Mouse (Mus musculus) myocyte (in vitro differentiated cells): ENCODE measurements around the gene Khk. TPM values are rescaled to one million over a fixed set of nuclear protein-coding genes. Genes with fewer than 3 reads are reported as not detected.

Experiments used
- H3K27me3 ChIP-seq: one replicate; pipeline ENCODE4 v1.6.1; 2011; ENCODE audit not compliant: control insufficient read depth, insufficient read depth, insufficient read length
- H3K36me3 ChIP-seq: one replicate; pipeline ENCODE4 v1.6.1; 2011; ENCODE audit not compliant: control insufficient read depth, insufficient read depth
- H3K4me2 ChIP-seq: one replicate; pipeline ENCODE4 v1.6.1; 2011; ENCODE audit warnings: low read depth, control low read depth
- H3K4me3 ChIP-seq: one replicate; pipeline ENCODE4 v1.5.1; 2011; ENCODE audit warnings: mild to moderate bottlenecking, control low read depth, moderate library complexity
- H3K79me2 ChIP-seq: one replicate; pipeline ENCODE4 v1.6.1; 2011; ENCODE audit not compliant: control insufficient read depth, insufficient read depth
- H3ac ChIP-seq: one replicate; pipeline ENCODE4 v1.6.1; 2011; ENCODE audit not compliant: control insufficient read depth, insufficient read length
- CEBPB ChIP-seq: IDR thresholded peaks from 2 replicates; pipeline ENCODE4 v1.6.1; 2011; ENCODE audit warnings: mild to moderate bottlenecking, moderate library complexity; ENCODE audit not compliant: poor library complexity, insufficient read depth, severe bottlenecking
- E2F4 ChIP-seq: IDR thresholded peaks from one replicate; pipeline ENCODE4 v1.6.1; 2011; ENCODE audit warnings: mild to moderate bottlenecking, control low read depth, moderate library complexity; ENCODE audit not compliant: insufficient read depth
- MAX ChIP-seq: IDR thresholded peaks from one replicate; pipeline ENCODE4 v1.6.1; 2011; ENCODE audit warnings: low read depth, mild to moderate bottlenecking, control low read depth
- MYOD1 ChIP-seq, 3 experiments: IDR thresholded peaks; one replicate each; pipeline ENCODE4 v1.6.1; 2011; ENCODE audit warnings: control low read depth in 2 of 3, low read depth in 2 of 3, mild to moderate bottlenecking in 2 of 3, moderate library complexity in 1 of 3; ENCODE audit not compliant: insufficient read length in 2 of 3, control insufficient read depth in 1 of 3
- MYOG ChIP-seq, 3 experiments: IDR thresholded peaks; one replicate each; pipeline ENCODE4 v1.6.1; 2011; ENCODE audit warnings: control low read depth in 2 of 3, low read depth in 2 of 3, mild to moderate bottlenecking in 2 of 3; ENCODE audit not compliant: insufficient read length in 2 of 3, control insufficient read depth in 1 of 3, insufficient read depth in 1 of 3
- POLR2A ChIP-seq: IDR thresholded peaks from one replicate; pipeline ENCODE4 v1.6.1; 2011; ENCODE audit warnings: low read depth, mild to moderate bottlenecking, control low read depth, moderate library complexity; ENCODE audit not compliant: insufficient read length
- POLR2AphosphoS2 ChIP-seq: IDR thresholded peaks from one replicate; pipeline ENCODE4 v1.6.1; 2011; ENCODE audit warnings: low read depth, control low read depth; ENCODE audit not compliant: insufficient read length
- REST ChIP-seq: IDR thresholded peaks from one replicate; pipeline ENCODE4 v1.6.1; 2011; ENCODE audit warnings: mild to moderate bottlenecking, control low read depth, moderate library complexity; ENCODE audit not compliant: insufficient read depth, insufficient read length
- SRF ChIP-seq: IDR thresholded peaks from one replicate; pipeline ENCODE4 v1.6.1; 2011; ENCODE audit warnings: low read depth; ENCODE audit not compliant: control insufficient read depth, insufficient read length
- TCF12 ChIP-seq: IDR thresholded peaks from one replicate; pipeline ENCODE4 v1.6.1; 2011; ENCODE audit warnings: mild to moderate bottlenecking, control low read depth; ENCODE audit not compliant: poor library complexity, insufficient read depth, severe bottlenecking
- TCF3 ChIP-seq: IDR thresholded peaks from one replicate; pipeline ENCODE4 v1.6.1; 2011; ENCODE audit warnings: low read depth, control low read depth; ENCODE audit not compliant: insufficient read length
- USF1 ChIP-seq: IDR thresholded peaks from one replicate; pipeline ENCODE4 v1.6.1; 2011; ENCODE audit warnings: low read depth, mild to moderate bottlenecking, control low read depth, moderate library complexity
- polyA plus RNA-seq: library from polyadenylated mRNA; unstranded; fragments of >200 nt; fragmentation: generic; extraction: Trizol; gene quantifications from one replicate; pipeline ENCODE4 v1.2.1, GENCODE M21; 2012; ENCODE audit warnings: missing spikeins

Gene Khk
- polyA plus RNA-seq, 1 experiment: 16.6 TPM

DNA sequence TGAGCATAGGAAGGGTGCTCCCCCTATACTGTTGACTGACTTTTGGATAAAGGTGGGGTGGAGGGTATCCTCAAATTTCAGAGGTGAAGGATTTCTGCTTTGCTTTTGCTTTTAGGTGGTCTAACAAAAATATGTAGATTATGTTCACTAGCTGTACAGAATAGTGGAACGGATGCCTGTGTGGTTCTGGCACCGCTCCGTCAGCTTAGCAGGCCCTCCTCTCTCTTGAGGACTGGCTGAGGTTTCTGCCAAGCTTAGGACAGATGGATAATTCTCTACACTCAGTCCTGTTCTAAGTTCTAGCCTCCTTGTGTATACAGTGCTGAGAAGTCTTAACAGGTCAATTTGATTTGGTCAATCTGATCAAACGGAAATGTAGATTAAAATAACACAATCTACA, 29.2 kb downstream of the Khk start:
- TF ChIP-seq POLR2AphosphoS2: peak; percentile 80
- TF ChIP-seq REST: no peak
- H3K27me3 ChIP-seq: no peaks in the 10 kb centered on the region
- peak overlapping the region; percentile 41 for H3ac ChIP-seq
- H3K4me2 ChIP-seq: peak overlapping the region; percentile 79
- H3K36me3 ChIP-seq: peaks cover 19% of the 10 kb centered on the region
- H3K79me2 ChIP-seq: peaks cover 20% of the 10 kb centered on the region
- peak overlapping the region; percentile 39 for H3K4me3 ChIP-seq

DNA sequence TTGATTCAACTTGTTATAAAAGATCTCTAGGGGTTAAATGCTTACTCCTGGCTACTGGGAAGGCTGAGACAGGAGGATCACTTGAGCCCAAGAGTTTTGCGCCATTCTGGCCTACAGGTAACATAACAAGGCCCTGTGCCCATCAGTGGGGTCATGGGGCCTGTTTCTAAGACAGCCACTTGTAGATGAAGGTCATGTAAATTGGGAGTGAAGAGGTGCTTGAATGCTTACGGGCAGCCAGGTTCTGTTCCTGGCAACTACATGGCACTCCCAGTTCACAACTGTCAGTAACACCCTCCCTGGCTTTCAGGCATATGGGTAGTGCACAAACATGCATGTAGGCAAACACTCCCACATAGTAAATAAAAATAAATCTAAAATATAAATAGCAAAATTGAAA, 29.7 kb downstream of the Khk start:
- Histone ChIP-seq H3K4me2 (peak overlapping the region; percentile 79), H3K27me3 (no peaks in the 10 kb centered on the region), H3ac (no peak overlapping the region), H3K79me2 (peaks cover 20% of the 10 kb centered on the region), H3K36me3 (peaks cover 23% of the 10 kb centered on the region), H3K4me3 (peak overlapping the region; percentile 39)
- TF ChIP-seq POLR2AphosphoS2 (peak; percentile 75), MYOD1 (IDR thresholded peaks at IDR 0.05; ENCODE audit: control insufficient read depth in 1 of 3, insufficient read length in 2 of 3, low read depth in 2 of 3) (no peak), REST (no peak)

- Histone ChIP-seq H3K4me3 (no peak overlapping the region), H3K27me3 (no peaks in the 10 kb centered on the region), H3K79me2 (peaks cover 20% of the 10 kb centered on the region), H3K36me3 (peaks cover 26% of the 10 kb centered on the region), H3ac (no peak overlapping the region), H3K4me2 (peak overlapping the region; percentile 79)
- TF ChIP-seq SRF (no peak), POLR2AphosphoS2 (peak; percentile 58)
Observed at GRCm38 (mm10) chr5:30951706-30952105, 30.5 kb downstream of the Khk start.

- peaks cover 22% of the 10 kb centered on the region for H3K79me2 ChIP-seq
- TF ChIP-seq SRF: no peak
- TF ChIP-seq REST: no peak
- TF ChIP-seq POLR2AphosphoS2: peak; percentile 54
- H3K4me2 ChIP-seq: no peak overlapping the region
- H3ac ChIP-seq: no peak overlapping the region
- no peak overlapping the region for H3K4me3 ChIP-seq
- peaks cover 29% of the 10 kb centered on the region for H3K36me3 ChIP-seq
- H3K27me3 ChIP-seq: no peaks in the 10 kb centered on the region
Observed at GRCm38 (mm10) chr5:30952551-30952950, 31.3 kb downstream of the Khk start.

DNA sequence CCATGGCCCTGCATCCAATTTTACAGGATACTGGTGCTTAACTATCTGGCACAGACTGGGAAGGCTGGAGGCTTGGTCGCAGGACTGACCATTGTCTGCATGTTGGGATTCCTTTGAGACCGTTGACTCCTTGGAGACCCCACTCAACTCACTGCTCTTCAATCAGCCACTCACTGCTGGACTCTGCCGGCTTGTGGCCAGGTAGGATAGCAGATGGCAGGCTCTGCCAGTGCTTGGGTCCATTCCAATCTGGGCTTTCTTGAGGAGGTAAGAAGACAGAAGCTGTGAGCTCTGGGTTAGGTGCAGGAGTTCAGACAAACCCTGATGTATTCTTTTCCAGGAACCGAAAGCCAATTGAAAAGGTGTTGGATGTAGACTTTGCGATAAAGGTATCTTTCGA, 32.8 kb downstream of the Khk start:
- no peak overlapping the region for H3ac ChIP-seq
- TF ChIP-seq USF1: no peak
- TF ChIP-seq POLR2AphosphoS2: peak; percentile 40
- H3K27me3 ChIP-seq: no peaks in the 10 kb centered on the region
- peaks cover 36% of the 10 kb centered on the region for H3K79me2 ChIP-seq
- no peak overlapping the region for H3K4me3 ChIP-seq
- H3K36me3 ChIP-seq: peaks cover 36% of the 10 kb centered on the region
- no peak overlapping the region for H3K4me2 ChIP-seq

DNA sequence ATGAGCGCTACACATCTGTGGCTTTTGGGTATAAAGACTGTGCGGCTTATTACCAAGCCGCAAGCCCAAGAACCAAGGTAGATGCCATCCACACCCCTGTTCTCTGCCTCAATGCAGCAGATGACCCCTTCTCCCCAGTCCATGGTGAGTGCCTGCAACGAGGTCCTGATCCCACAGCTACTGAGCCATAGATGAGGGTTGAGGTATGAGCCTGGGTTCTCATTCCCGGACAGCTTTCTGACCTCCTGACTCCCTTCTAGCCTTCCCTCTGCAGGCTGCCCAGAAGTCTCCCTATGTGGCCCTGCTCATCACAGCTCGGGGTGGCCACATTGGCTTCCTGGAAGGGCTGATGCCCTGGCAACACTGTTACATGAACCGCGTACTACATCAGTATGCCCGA, 33.3 kb downstream of the Khk start:
- H3K4me3 ChIP-seq: no peak overlapping the region
- peaks cover 36% of the 10 kb centered on the region for H3K36me3 ChIP-seq
- no peak overlapping the region for H3ac ChIP-seq
- TF ChIP-seq USF1 (no peak), REST (no peak), POLR2A (peak; percentile 47), POLR2AphosphoS2 (peak; percentile 54)
- peaks cover 41% of the 10 kb centered on the region for H3K79me2 ChIP-seq
- H3K27me3 ChIP-seq: no peaks in the 10 kb centered on the region
- no peak overlapping the region for H3K4me2 ChIP-seq

- TF ChIP-seq TCF3 (no peak), SRF (no peak), USF1 (no peak), POLR2A (no peak), MYOD1 (IDR thresholded peaks at IDR 0.05; ENCODE audit: control insufficient read depth in 1 of 3, insufficient read length in 2 of 3, low read depth in 2 of 3) (peak in 1 of 3 experiments; percentile 58)
- peaks cover 36% of the 10 kb centered on the region for H3K36me3 ChIP-seq
- peaks cover 39% of the 10 kb centered on the region for H3K79me2 ChIP-seq
- no peak overlapping the region for H3ac ChIP-seq
- no peak overlapping the region for H3K4me2 ChIP-seq
- H3K27me3 ChIP-seq: no peaks in the 10 kb centered on the region
- H3K4me3 ChIP-seq: no peak overlapping the region
Observed at GRCm38 (mm10) chr5:30955751-30956150, 34.5 kb downstream of the Khk start.

DNA sequence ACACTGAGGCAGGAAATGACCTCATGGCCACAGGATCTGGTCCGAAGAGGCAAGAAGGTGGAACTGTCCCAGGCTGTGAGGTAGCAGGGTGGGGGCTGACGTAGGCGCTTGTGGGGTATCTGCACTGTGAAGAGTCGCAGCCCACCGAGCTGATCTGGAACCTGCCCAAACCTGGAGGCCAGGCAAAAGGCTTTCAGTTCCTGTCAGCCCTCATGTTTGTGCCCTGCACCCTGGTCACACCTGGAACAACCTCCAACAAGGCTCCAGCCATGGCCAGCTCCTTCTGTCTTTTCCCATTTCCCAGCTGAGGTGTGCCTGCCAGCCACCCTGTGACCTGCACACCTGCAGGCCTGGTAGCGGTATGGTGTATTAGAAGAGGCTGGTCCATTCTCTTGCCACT, 36.7 kb downstream of the Khk start:
- Histone ChIP-seq H3K27me3 (no peaks in the 10 kb centered on the region), H3K4me3 (no peak overlapping the region), H3K36me3 (peaks cover 36% of the 10 kb centered on the region), H3K4me2 (peak overlapping the region; percentile 93), H3K79me2 (peaks cover 31% of the 10 kb centered on the region), H3ac (no peak overlapping the region)
- TF ChIP-seq SRF (no peak), MYOD1 (IDR thresholded peaks at IDR 0.05; ENCODE audit: control insufficient read depth in 1 of 3, insufficient read length in 2 of 3, low read depth in 2 of 3) (no peak), TCF12 (no peak), POLR2A (peak; percentile 21), MYOG (IDR thresholded peaks at IDR 0.05; ENCODE audit: control insufficient read depth in 1 of 3, insufficient read depth in 1 of 3, insufficient read length in 2 of 3, low read depth in 2 of 3) (peak in 1 of 3 experiments; percentile 6), CEBPB (no peak), USF1 (no peak), REST (no peak), E2F4 (no peak), MAX (no peak), POLR2AphosphoS2 (peak; percentile 58), TCF3 (no peak)
